9 mouse cellular contexts compared by ENCODE assay signal in genomic region chr11:119297996-119298395, GRCm38 (mm10). TPM values are rescaled to one million over a fixed set of nuclear protein-coding genes. Genes with fewer than 3 reads are reported as not detected.
DNase-seq lines count a peak whose midpoint lies in the region; ATAC-seq lines count a peak whose summit lies in the region.
"Had no signal": no experiment of that assay in that cellular context is flagged by ENCODE, and none has a peak within 500 bp of the region (broad histone marks: within the 10 kb centered on the region; RNA-seq: fewer than 3 reads in every experiment).

No protein-coding gene starts in this region.

- peak overlapping the region; percentile 73 for H3K4me3 ChIP-seq in erythroblast, embryonic 14.5 days (replicated peaks)
- H3K4me3 ChIP-seq in neural tube, embryonic 12.5 days, result 0 out of 2 replicates have a peak overlapping the region, but pooled peaks have one; percentile 11
- peak overlapping the region; percentile 98 for H3K4me3 ChIP-seq in liver, embryonic 12.5 days

- peaks cover 14% of the 10 kb centered on the region for H3K27me3 ChIP-seq in erythroblast, embryonic 14.5 days (ENCODE audit: control insufficient read depth)
- no peaks in the 10 kb centered on the region for H3K27me3 ChIP-seq in neural tube, embryonic 12.5 days (replicated peaks)
- peaks cover 11% of the 10 kb centered on the region for H3K27me3 ChIP-seq in liver, embryonic 12.5 days (replicated peaks)

- no peaks in the 10 kb centered on the region for H3K9me3 ChIP-seq in erythroblast, embryonic 14.5 days (ENCODE audit: control insufficient read depth, low read length)
- no peaks in the 10 kb centered on the region for H3K9me3 ChIP-seq in neural tube, embryonic 12.5 days
- no peaks in the 10 kb centered on the region for H3K9me3 ChIP-seq in liver, embryonic 12.5 days (replicated peaks)

- no peak for ATAC-seq in erythroblast, adult 5-6 weeks (replicated peaks; ENCODE audit: low FRiP score, poor library complexity, severe bottlenecking)
- ATAC-seq in neural tube, embryonic 12.5 days (ENCODE audit: low FRiP score, low read depth), result no peak
- ATAC-seq in liver, embryonic 12.5 days, result no peak

- 89% methylated on average over 6 of the region's 6 CpGs for WGBS in neural tube, embryonic 12.5 days
- WGBS in liver, embryonic 12.5 days (ENCODE audit: insufficient replicate concordance), result 45% methylated on average over 6 of the region's 6 CpGs

- intact Hi-C loops in left cerebral cortex, postnatal 14 days (cut with DNase I), result no loop called here

- H3K4me2 ChIP-seq in neural tube, embryonic 12.5 days (replicated peaks), result peak overlapping the region; percentile 93
- H3K4me2 ChIP-seq in liver, embryonic 12.5 days, result peak overlapping the region; percentile 90

- H3K9ac ChIP-seq in neural tube, embryonic 12.5 days, result no peak overlapping the region
- peak overlapping the region; percentile 97 for H3K9ac ChIP-seq in liver, embryonic 12.5 days

- no peak for DNase-seq in neural tube, embryonic 10.5 days (ENCODE audit: extremely low spot score, low spot score)
- peak; percentile 49 for DNase-seq in thymus, postnatal 4 days
- no peak for DNase-seq in retina, postnatal 1 day
- no peak for DNase-seq in left cerebral cortex, postnatal 14 days (ENCODE audit: low spot score in 2 of 2)
- DNase-seq: cerebellum, adult 18-20 months had no signal

- H3K27ac ChIP-seq in neural tube, embryonic 12.5 days, result no peak overlapping the region
- H3K27ac ChIP-seq in liver, embryonic 12.5 days, result no peak overlapping the region

- peaks cover 53% of the 10 kb centered on the region for H3K36me3 ChIP-seq in erythroblast, embryonic 14.5 days (ENCODE audit: control insufficient read depth)
- peaks cover 53% of the 10 kb centered on the region for H3K36me3 ChIP-seq in neural tube, embryonic 12.5 days
- H3K36me3 ChIP-seq in liver, embryonic 12.5 days, result peaks cover 55% of the 10 kb centered on the region

- H3K4me1 ChIP-seq in erythroblast, embryonic 14.5 days (ENCODE audit: control insufficient read depth), result peaks cover 27% of the 10 kb centered on the region
- peaks cover 25% of the 10 kb centered on the region for H3K4me1 ChIP-seq in neural tube, embryonic 12.5 days
- H3K4me1 ChIP-seq in liver, embryonic 12.5 days, result peaks cover 25% of the 10 kb centered on the region

RNA-seq across cellular contexts. Expression of gene Eif4a3, which starts 1.9 kb away (rescaled TPM):
- 17.2 and 20.2 TPM in 2 replicates for polyA plus RNA-seq in erythroblast, embryonic 14.5 days (2012)
- 71.5 and 81.1 TPM in 2 replicates for total RNA-seq in erythroblast, adult 5-6 weeks (2015; ENCODE audit: low replicate concordance)
- total RNA-seq in erythroblast, adult 5-6 weeks (2017; ENCODE audit: low replicate concordance), result 44.6 and 45.7 TPM in 2 replicates
- polyA plus RNA-seq in neural tube, embryonic 12.5 days (2016; fragmentation: Nextera tagmentation; extraction: Ambion mirVana), result 311 and 324 TPM in 2 replicates
- 247 and 262 TPM in 2 replicates for polyA plus RNA-seq in liver, embryonic 12.5 days (2016; fragmentation: Nextera tagmentation; extraction: Ambion mirVana)
- 10 to 100 TPM; 84.6 to 92.1 TPM for total RNA-seq in left cerebral cortex, postnatal 14 days (2021)

RNA-seq across cellular contexts. Expression of gene Card14, which starts 9.6 kb away (rescaled TPM):
- polyA plus RNA-seq in erythroblast, embryonic 14.5 days (2012), result 0.01 TPM in 1 of 2 replicates, not detected in the other
- not detected in 2 replicates for total RNA-seq in erythroblast, adult 5-6 weeks (2015; ENCODE audit: low replicate concordance)
- not detected in 2 replicates for total RNA-seq in erythroblast, adult 5-6 weeks (2017; ENCODE audit: low replicate concordance)
- polyA plus RNA-seq in neural tube, embryonic 12.5 days (2016; fragmentation: Nextera tagmentation; extraction: Ambion mirVana), result 0.06 and 0.15 TPM in 2 replicates
- polyA plus RNA-seq in liver, embryonic 12.5 days (2016; fragmentation: Nextera tagmentation; extraction: Ambion mirVana), result 0.23 and 0.26 TPM in 2 replicates
- under 1 TPM; 0.31 to 0.42 TPM for total RNA-seq in left cerebral cortex, postnatal 14 days (2021)

RNA-seq across cellular contexts. Expression of gene Gaa, which starts 30.3 kb away (rescaled TPM):
- 1.2 and 1.5 TPM in 2 replicates for polyA plus RNA-seq in erythroblast, embryonic 14.5 days (2012)
- total RNA-seq in erythroblast, adult 5-6 weeks (2015; ENCODE audit: low replicate concordance), result 4.6 and 10.6 TPM in 2 replicates
- 5.5 and 7.1 TPM in 2 replicates for total RNA-seq in erythroblast, adult 5-6 weeks (2017; ENCODE audit: low replicate concordance)
- 40.9 and 43.0 TPM in 2 replicates for polyA plus RNA-seq in neural tube, embryonic 12.5 days (2016; fragmentation: Nextera tagmentation; extraction: Ambion mirVana)
- polyA plus RNA-seq in liver, embryonic 12.5 days (2016; fragmentation: Nextera tagmentation; extraction: Ambion mirVana), result 26.4 and 27.3 TPM in 2 replicates
- total RNA-seq in left cerebral cortex, postnatal 14 days (2021), result 100 to 1,000 TPM; 142 to 157 TPM

RNA-seq across cellular contexts. Expression of gene Sgsh, which starts 57.3 kb away (rescaled TPM):
- 0.02 and 0.15 TPM in 2 replicates for polyA plus RNA-seq in erythroblast, embryonic 14.5 days (2012)
- total RNA-seq in erythroblast, adult 5-6 weeks (2015; ENCODE audit: low replicate concordance), result 0.77 and 4.2 TPM in 2 replicates
- total RNA-seq in erythroblast, adult 5-6 weeks (2017; ENCODE audit: low replicate concordance), result 1.5 and 3.2 TPM in 2 replicates
- 3.8 and 5.2 TPM in 2 replicates for polyA plus RNA-seq in neural tube, embryonic 12.5 days (2016; fragmentation: Nextera tagmentation; extraction: Ambion mirVana)
- 3.0 and 3.3 TPM in 2 replicates for polyA plus RNA-seq in liver, embryonic 12.5 days (2016; fragmentation: Nextera tagmentation; extraction: Ambion mirVana)
- total RNA-seq in left cerebral cortex, postnatal 14 days (2021), result 1 to 10 TPM; 3.5 to 4.3 TPM

RNA-seq across cellular contexts. Expression of gene Slc26a11, which starts 57.4 kb away (rescaled TPM):
- not detected in 2 replicates for polyA plus RNA-seq in erythroblast, embryonic 14.5 days (2012)
- not detected in 2 replicates for total RNA-seq in erythroblast, adult 5-6 weeks (2015; ENCODE audit: low replicate concordance)
- 0.70 TPM in 1 of 2 replicates, not detected in the other for total RNA-seq in erythroblast, adult 5-6 weeks (2017; ENCODE audit: low replicate concordance)
- 5.0 TPM in 2 replicates for polyA plus RNA-seq in neural tube, embryonic 12.5 days (2016; fragmentation: Nextera tagmentation; extraction: Ambion mirVana)
- 2.6 and 2.9 TPM in 2 replicates for polyA plus RNA-seq in liver, embryonic 12.5 days (2016; fragmentation: Nextera tagmentation; extraction: Ambion mirVana)
- total RNA-seq in left cerebral cortex, postnatal 14 days (2021), result 1 to 10 TPM; 3.5 to 5.4 TPM

Comparison
In these comparisons a context has a peak if more than half of its experiments do, and no peak if none do; other contexts are left out.
1. H3K4me3 ChIP-seq: peak in every context shown above with its lines; median percentile 98 in liver, embryonic 12.5 days; 73 in erythroblast, embryonic 14.5 days; 11 in neural tube, embryonic 12.5 days.
2. RNA of gene Eif4a3, which starts 1.9 kb away (polyA plus RNA-seq): 311 to 324 TPM in neural tube, embryonic 12.5 days and 247 to 262 TPM in liver, embryonic 12.5 days; 17.2 to 20.2 TPM in erythroblast, embryonic 14.5 days; every median in the first group is over 10 times any median in the second.
3. RNA of gene Gaa, which starts 30.3 kb away (polyA plus RNA-seq): 40.9 to 43.0 TPM in neural tube, embryonic 12.5 days and 26.4 to 27.3 TPM in liver, embryonic 12.5 days; 1.2 to 1.5 TPM in erythroblast, embryonic 14.5 days; every median in the first group is over 10 times any median in the second.